Mouse (Mus musculus): Measurements from ENCODE around the gene Spag9. TPM values are rescaled to one million over a fixed set of nuclear protein-coding genes. Genes with fewer than 3 reads are reported as not detected.

The Spag9 gene
- total and polyA plus RNA-seq, 2 experiments = 9.8 to 52.4 TPM

DNA sequence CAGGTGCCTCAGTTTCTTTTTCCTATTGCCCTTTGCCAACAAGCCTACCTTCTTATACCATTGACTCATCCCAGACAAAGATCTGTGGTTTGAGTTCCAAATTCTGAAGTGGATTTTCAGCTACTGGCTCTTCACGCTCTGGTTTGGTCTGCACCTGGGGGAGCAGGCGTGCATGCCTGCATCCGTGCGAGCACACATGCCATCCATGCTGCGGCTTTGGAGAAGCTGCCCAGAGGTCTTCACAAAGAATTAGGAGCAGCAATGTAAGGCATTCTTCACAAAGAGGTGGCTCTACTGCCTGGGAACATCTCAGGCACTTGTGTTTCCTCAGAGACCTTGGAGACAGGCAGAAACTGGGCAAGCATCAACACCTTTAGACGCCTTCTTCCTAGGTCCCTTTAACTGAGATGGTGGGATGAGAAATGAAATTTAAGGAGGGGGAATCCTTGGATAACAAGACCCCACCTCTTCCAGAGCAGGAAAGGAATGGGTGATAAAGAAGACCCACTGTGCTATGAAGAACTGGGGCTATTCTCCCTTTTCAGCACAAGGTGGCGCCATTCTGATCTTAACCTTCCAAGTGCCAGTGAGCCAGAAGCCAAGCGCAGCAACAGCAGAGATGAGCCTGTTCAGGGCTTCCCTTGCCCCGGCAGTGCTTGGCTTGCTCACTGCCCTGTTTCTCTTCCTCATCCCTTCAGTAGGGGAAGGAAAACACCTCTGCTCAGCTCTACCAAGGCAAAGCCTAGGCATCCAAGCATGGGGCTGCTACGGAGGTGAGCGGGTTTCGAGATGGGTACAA, 133.6 kb downstream of the Spag9 start:
- Histone ChIP-seq H3K4me3 (ENCODE audit: insufficient read depth, low read depth, low read length) (no peak overlapping the region), H3K79me2 (ENCODE audit: control insufficient read depth, insufficient read depth, low read length) (no peaks in the 10 kb centered on the region), H3K9ac (ENCODE audit: low read depth, low read length) (no peak overlapping the region), H3K4me1 (ENCODE audit: control insufficient read depth, insufficient read depth, low read length) (peaks cover 8% of the 10 kb centered on the region), H3K27me3 (ENCODE audit: control insufficient read depth, insufficient read depth, low read length) (no peaks in the 10 kb centered on the region), H3K36me3 (ENCODE audit: control insufficient read depth, insufficient read depth, low read length) (peaks cover 11% of the 10 kb centered on the region), H3K27ac (replicated peaks; ENCODE audit: insufficient read depth, low read depth, low read length) (peak overlapping the region; percentile 53; the same call in 1 of the 2 replicates)
- DNase-seq (ENCODE audit: extremely low read depth, low read depth, low spot score) = peak; percentile 59
- TF ChIP-seq POLR2A (IDR thresholded peaks at IDR 0.05; ENCODE audit: extremely low read depth, insufficient read depth, low read length) (no peak), CTCF (IDR thresholded peaks at IDR 0.05; ENCODE audit: low read depth, low read length) (peak; percentile 77)
- WGBS = 67% methylated on average over 12 of the region's 12 CpGs

DNA sequence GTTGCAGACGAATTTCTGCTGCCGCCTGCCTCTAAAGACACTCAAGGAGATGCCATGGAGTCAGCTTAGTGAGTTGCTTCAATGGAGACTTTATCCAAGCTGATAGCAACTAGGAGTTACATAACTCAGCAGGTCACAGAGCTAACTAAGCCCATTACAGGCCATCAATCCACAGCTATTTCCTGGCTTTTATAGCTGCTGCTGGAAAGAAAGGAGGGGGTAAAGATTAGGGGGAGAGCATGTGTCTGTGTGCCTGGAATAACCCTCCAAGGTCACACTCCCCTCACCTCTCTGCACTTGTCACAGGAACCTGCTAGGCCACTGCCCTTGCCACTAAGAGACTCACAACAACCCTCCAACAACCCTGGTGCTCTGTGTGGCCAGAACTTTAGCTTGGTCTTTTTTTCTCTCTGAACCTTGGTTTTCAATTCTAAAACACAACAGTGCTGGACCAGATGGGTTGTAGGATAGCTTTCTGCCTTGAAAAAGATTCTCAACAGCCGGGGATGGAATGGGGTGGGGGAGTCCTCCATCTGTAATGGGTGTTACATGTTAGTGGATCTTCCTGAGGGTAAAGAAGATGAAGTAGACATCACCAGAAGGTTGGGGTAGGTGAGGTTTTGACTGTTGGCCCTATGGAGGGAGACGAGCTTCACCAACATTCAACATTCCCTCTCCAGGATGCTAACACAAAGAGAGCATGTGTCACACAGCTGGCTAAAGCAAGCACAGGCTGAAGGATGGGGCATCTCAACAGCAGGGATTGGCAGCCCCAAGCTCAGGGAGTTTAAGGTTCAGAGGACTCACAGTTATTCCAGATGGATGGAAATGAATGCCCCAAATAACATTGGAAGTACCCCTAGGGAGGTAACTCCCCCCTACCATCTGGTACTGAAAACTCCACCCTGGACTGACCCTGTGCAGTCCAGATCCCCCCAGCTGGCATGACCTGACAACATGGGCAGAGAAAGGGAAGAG, 134.5 kb downstream of the Spag9 start:
- no peak for TF ChIP-seq CTCF (IDR thresholded peaks at IDR 0.05; ENCODE audit: low read depth, low read length)
- TF ChIP-seq POLR2A (IDR thresholded peaks at IDR 0.05; ENCODE audit: extremely low read depth, insufficient read depth, low read length) = no peak
- Histone ChIP-seq H3K79me2 (ENCODE audit: control insufficient read depth, insufficient read depth, low read length) (no peaks in the 10 kb centered on the region), H3K27ac (replicated peaks; ENCODE audit: insufficient read depth, low read depth, low read length) (peak overlapping the region; percentile 53; the same call in 1 of the 2 replicates), H3K4me3 (ENCODE audit: insufficient read depth, low read depth, low read length) (no peak overlapping the region), H3K9ac (ENCODE audit: low read depth, low read length) (no peak overlapping the region), H3K36me3 (ENCODE audit: control insufficient read depth, insufficient read depth, low read length) (peaks cover 11% of the 10 kb centered on the region), H3K4me1 (ENCODE audit: control insufficient read depth, insufficient read depth, low read length) (peaks cover 8% of the 10 kb centered on the region), H3K27me3 (ENCODE audit: control insufficient read depth, insufficient read depth, low read length) (no peaks in the 10 kb centered on the region)
- DNase-seq (ENCODE audit: extremely low read depth, low read depth, low spot score) = peak; percentile 53
- 70% methylated on average over 4 of the region's 4 CpGs for WGBS

DNA sequence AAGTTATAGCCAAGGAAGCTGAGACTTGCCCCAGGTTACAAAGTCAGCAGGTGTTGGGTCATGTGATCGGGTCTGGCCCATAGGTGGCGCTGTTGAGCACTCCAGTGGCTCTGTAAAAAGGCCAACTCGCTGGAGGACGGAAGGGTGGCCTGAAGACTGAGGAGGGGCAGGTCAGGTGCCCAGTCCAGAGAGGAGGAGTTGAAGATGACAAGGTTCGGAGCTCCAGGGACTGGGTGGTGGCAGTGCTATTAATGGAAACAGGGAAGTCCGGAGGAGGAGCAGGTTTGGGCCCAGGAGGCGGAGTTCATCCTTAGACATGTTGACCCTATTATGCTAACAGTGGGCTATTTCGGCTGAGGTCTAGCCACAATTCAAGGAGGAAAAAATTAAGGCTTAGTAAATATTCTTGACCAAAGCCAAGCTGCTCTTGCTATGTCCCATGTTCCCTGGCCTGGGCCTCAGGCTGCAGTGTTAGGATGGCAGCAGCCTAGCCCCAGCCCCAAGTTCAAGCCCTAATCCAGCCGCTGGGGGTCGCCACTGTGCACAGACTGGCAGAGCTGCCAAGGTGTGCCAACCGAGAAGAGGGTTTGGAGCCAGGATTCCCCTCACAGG, 137.6 kb downstream of the Spag9 start:
- Histone ChIP-seq H3K4me1 (ENCODE audit: control insufficient read depth, insufficient read depth, low read length) (peaks cover 12% of the 10 kb centered on the region), H3K4me3 (ENCODE audit: insufficient read depth, low read depth, low read length) (peak overlapping the region; percentile 6; the same call in 1 of the 2 replicates), H3K27ac (replicated peaks; ENCODE audit: insufficient read depth, low read depth, low read length) (peak overlapping the region; percentile 97)

DNA sequence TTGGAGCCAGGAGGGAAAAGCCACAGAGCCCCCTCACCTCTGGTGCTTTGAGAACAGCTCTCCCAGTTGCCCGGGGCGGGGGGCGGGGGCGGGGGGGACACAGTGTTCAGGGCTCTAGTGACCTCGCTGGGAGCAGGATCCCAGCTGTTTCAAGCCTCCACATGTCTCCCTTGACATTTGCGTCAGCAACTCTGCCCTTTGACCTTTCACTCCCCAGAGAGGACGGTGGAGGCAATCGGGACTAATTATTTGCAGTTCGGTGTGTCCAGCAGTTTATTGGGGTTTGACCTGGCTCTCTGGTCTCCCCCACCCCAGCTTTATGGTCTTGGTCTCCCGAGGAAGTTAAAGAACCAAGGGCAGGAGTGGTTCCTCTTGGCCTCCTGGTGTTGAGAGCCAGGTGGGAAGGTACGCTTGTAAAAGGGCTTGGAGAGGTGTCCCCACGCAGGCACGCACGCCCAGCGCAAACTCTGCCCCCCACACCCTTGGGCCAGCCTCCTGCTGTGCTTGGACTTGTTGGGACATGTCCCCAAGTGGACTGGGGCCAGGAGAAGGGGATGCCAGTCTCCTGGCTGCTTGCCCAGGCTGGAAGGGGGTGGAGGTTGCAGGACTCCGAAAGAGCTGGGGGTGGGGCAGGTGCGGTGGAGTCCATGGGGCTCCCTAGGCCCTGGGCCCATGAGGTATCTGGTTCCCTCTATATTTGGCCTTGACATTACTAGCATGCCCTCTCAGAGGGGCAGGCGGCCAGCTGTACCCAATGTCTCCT, 138.4 kb downstream of the Spag9 start:
- H3K27me3 ChIP-seq (ENCODE audit: control insufficient read depth, insufficient read depth, low read length) = no peaks in the 10 kb centered on the region
- DNase-seq (ENCODE audit: extremely low read depth, low read depth, low spot score) = peak; percentile 98
- H3K27ac ChIP-seq (replicated peaks; ENCODE audit: insufficient read depth, low read depth, low read length) = peak overlapping the region; percentile 97
- H3K79me2 ChIP-seq (ENCODE audit: control insufficient read depth, insufficient read depth, low read length) = no peaks in the 10 kb centered on the region
- no peak for TF ChIP-seq CTCF (IDR thresholded peaks at IDR 0.05; ENCODE audit: low read depth, low read length)
- no peak for TF ChIP-seq POLR2A (IDR thresholded peaks at IDR 0.05; ENCODE audit: extremely low read depth, insufficient read depth, low read length)
- WGBS = 23% methylated on average over 18 of the region's 18 CpGs
- peak overlapping the region; percentile 65 for H3K9ac ChIP-seq (ENCODE audit: low read depth, low read length)
- peak overlapping the region; percentile 14 for H3K4me3 ChIP-seq (ENCODE audit: insufficient read depth, low read depth, low read length)
- peaks cover 16% of the 10 kb centered on the region for H3K4me1 ChIP-seq (ENCODE audit: control insufficient read depth, insufficient read depth, low read length)
- H3K36me3 ChIP-seq (ENCODE audit: control insufficient read depth, insufficient read depth, low read length) = no peaks in the 10 kb centered on the region; the same call in 1 of the 2 replicates

More for the DNA sequence above, 137.6 kb downstream of the Spag9 start:
- Histone ChIP-seq H3K79me2 (ENCODE audit: control insufficient read depth, insufficient read depth, low read length) (no peaks in the 10 kb centered on the region), H3K36me3 (ENCODE audit: control insufficient read depth, insufficient read depth, low read length) (peaks cover 2% of the 10 kb centered on the region), H3K9ac (ENCODE audit: low read depth, low read length) (peak overlapping the region; percentile 65), H3K27me3 (ENCODE audit: control insufficient read depth, insufficient read depth, low read length) (no peaks in the 10 kb centered on the region)
- no peak; the same call in 1 of the 2 replicates for TF ChIP-seq POLR2A (IDR thresholded peaks at IDR 0.05; ENCODE audit: extremely low read depth, insufficient read depth, low read length)
- peak; percentile 97 for TF ChIP-seq CTCF (IDR thresholded peaks at IDR 0.05; ENCODE audit: low read depth, low read length)
- 4% methylated on average over 11 of the region's 11 CpGs for WGBS
- DNase-seq (ENCODE audit: extremely low read depth, low read depth, low spot score) = peak; percentile 95

DNA sequence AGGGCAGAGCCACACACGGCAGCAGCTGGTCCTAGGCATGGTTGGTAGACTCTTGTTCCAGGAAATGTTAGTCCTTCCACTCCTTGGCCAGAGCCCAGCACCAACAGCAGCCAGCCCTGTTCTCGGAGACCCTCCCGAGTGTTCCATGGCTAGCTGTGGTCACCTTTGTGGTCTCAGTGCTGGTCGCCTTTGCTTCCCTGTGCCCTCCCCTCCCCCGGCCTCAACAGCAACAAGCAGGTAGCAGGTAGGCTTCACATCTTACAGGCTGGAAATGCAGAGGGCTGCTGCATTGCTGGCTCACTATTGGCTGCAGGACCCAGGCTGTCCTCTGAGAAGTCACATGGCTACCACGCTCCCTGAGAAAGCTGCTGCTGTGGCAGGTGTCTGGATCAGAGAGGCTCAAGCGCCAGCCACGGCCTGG, 139.7 kb downstream of the Spag9 start:
- Histone ChIP-seq H3K36me3 (ENCODE audit: control insufficient read depth, insufficient read depth, low read length) (no peaks in the 10 kb centered on the region), H3K79me2 (ENCODE audit: control insufficient read depth, insufficient read depth, low read length) (no peaks in the 10 kb centered on the region), H3K4me3 (ENCODE audit: insufficient read depth, low read depth, low read length) (peak overlapping the region; percentile 22), H3K9ac (ENCODE audit: low read depth, low read length) (peak overlapping the region; percentile 63), H3K4me1 (ENCODE audit: control insufficient read depth, insufficient read depth, low read length) (peaks cover 18% of the 10 kb centered on the region), H3K27me3 (ENCODE audit: control insufficient read depth, insufficient read depth, low read length) (no peaks in the 10 kb centered on the region), H3K27ac (replicated peaks; ENCODE audit: insufficient read depth, low read depth, low read length) (peak overlapping the region; percentile 97)
- peak; percentile 83 for DNase-seq (ENCODE audit: extremely low read depth, low read depth, low spot score)
- 30% methylated on average over 8 of the region's 8 CpGs for WGBS
- TF ChIP-seq CTCF (IDR thresholded peaks at IDR 0.05; ENCODE audit: low read depth, low read length) = no peak
- TF ChIP-seq POLR2A (IDR thresholded peaks at IDR 0.05; ENCODE audit: extremely low read depth, insufficient read depth, low read length) = peak; percentile 47; the same call in 1 of the 2 replicates

All from liver, adult 2 months (tissue).